Mouse (Mus musculus): ENCODE measurements at regions not wholly inside any gene's neighbourhood (a gene's known extent, or its start where the extent isn't known, plus 50 kb on each side); places are given as distances from the start of the nearest gene placed in this dataset.

DNA sequence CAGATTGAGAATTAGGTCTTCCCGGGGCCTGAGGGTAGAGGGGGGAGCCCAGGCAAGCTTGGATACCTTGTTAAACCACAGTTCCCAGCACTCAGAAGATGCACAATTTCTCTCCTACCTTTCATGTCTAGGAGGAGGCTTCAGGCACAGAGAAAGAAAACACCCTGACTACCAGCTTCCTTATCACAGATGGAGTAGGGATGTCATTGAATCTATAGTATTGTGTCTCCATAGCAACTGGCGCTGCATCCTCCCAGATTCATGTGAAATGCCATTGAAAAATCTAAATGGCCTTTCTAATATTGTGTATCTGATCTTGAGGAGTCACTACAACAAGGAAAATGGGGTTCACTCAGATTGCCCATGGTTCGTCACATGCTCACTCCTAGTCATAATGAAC lies 88.8 kb upstream of the Zkscan2 start:
- Histone ChIP-seq H3K4me3 (no peak overlapping the region), H3K27me3 (no peaks in the 10 kb centered on the region), H3K36me3 (no peaks in the 10 kb centered on the region), H3K9ac (no peak overlapping the region), H3K9me3 (no peaks in the 10 kb centered on the region), H3K27ac (replicated peaks) (no peak overlapping the region), H3K4me1 (replicated peaks) (no peaks in the 10 kb centered on the region), H3K4me2 (no peak overlapping the region)
- ATAC-seq (ENCODE audit: low FRiP score, low read depth): no peak
- WGBS: 75% methylated on average over 3 of the region's 3 CpGs

DNA sequence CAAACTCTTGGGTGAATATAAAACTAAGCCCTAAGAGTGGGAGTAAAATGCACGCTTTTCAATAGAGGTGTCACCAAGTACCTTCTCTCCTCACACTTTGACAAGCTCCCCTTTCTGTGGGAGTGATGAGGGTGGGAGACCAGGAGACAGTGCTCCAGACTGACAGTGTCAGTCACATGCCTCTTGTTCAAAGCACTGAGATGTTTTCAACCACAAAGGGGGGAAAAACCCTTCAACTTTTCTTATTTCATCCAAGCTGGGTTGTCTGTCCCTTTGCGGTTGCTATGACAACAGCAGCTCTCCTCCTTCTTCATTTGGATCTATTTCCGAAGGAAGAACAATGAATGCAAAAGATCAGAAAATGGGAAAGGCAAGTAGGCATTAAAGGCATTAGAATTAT lies 73.5 kb upstream of the Zkscan2 start:
- 41% methylated on average over 3 of the region's 3 CpGs for WGBS
- no peaks in the 10 kb centered on the region for H3K36me3 ChIP-seq
- no peak overlapping the region for H3K4me2 ChIP-seq
- peaks cover 14% of the 10 kb centered on the region; the same call in 1 of the 2 replicates for H3K4me1 ChIP-seq (replicated peaks)
- peak overlapping the region; percentile 3; the same call in 1 of the 2 replicates for H3K27ac ChIP-seq (replicated peaks)
- H3K9me3 ChIP-seq: no peaks in the 10 kb centered on the region
- H3K4me3 ChIP-seq: no peak overlapping the region
- H3K9ac ChIP-seq: no peak overlapping the region
- H3K27me3 ChIP-seq: no peaks in the 10 kb centered on the region
- ATAC-seq (ENCODE audit: low FRiP score, low read depth): no peak

DNA sequence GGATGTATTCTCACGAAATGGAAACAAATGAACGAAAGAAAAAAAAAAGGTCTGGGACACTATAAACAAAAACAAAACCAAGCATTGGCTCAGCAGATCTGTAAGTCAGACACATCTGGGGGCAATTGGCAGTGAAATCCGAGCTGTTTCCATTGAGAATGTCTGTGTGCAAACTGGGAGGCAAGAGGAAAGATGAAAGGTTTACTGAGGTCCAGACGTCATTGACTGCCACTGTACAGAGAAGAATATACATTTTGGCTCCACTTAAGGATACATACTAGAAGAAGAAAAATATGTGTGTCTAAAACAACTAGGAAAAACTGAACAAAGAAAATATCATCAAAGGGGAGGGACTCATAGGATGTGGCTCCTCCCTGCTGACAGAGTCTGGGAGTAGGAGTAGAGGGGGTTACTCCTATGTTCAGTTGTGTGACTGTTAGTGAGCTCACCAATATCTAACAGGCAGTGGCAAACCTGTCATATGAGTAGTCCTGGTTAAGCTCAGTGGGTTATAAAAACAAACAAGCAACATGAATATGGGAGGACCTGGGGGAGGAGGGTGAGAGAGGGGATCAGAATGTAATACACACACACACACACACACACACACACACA lies 72.2 kb upstream of the Zkscan2 start:
- no peak for ATAC-seq (ENCODE audit: low FRiP score, low read depth)
- 52% methylated on average over 4 of the region's 4 CpGs for WGBS
- Histone ChIP-seq H3K36me3 (no peaks in the 10 kb centered on the region), H3K4me1 (replicated peaks) (peaks cover 14% of the 10 kb centered on the region; the same call in 1 of the 2 replicates), H3K4me3 (no peak overlapping the region), H3K9me3 (no peaks in the 10 kb centered on the region), H3K9ac (no peak overlapping the region), H3K4me2 (no peak overlapping the region), H3K27me3 (no peaks in the 10 kb centered on the region), H3K27ac (replicated peaks) (no peak overlapping the region)

DNA sequence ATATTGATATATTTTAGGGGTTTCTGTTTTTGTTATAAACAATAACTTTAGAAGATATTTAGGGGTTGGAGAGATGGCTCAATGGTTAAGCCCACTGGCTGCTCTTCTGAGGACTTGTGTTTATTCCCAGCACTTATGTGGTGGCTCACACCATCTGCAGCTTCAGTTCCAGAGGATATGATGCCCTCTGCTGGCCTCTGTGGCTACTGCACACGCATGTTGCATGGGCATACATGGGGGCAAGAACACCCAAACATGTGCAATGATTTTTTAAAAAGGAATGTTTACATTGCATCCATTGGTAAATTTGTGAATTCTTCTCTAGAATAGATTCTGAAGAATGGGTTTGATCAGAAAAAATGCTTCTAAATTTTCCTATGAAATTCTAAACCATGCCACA lies 66.0 kb upstream of the Zkscan2 start:
- H3K4me1 ChIP-seq (replicated peaks): no peaks in the 10 kb centered on the region
- no peak overlapping the region for H3K4me2 ChIP-seq
- no peak overlapping the region for H3K27ac ChIP-seq (replicated peaks)
- ATAC-seq (ENCODE audit: low FRiP score, low read depth): no peak
- H3K36me3 ChIP-seq: no peaks in the 10 kb centered on the region
- no peaks in the 10 kb centered on the region for H3K27me3 ChIP-seq
- no peaks in the 10 kb centered on the region for H3K9me3 ChIP-seq
- WGBS: 54% methylated on average over 1 of the region's 1 CpGs
- no peak overlapping the region for H3K4me3 ChIP-seq
- H3K9ac ChIP-seq: no peak overlapping the region

DNA sequence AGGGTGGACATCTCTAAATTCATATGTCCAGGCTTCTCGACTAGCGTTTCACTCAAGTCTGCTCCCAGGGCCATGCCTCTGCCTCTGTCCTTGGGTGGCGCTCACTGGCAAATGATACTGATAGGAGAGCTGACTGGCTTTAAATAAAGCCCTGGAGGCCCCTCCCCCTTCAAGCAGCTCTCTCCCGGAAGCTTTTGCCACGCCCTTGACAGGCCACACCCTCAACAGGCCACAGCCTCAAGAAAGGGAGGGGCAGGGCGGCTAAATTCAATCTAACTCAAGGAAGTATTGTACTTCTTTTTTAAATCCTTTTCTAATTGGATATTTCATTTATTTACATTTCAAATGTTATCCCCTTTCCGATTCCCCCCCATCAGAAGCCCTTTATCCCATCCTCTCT lies 59.3 kb upstream of the Zkscan2 start:
- H3K27ac ChIP-seq (replicated peaks): no peak overlapping the region
- H3K9ac ChIP-seq: no peak overlapping the region
- WGBS: 74% methylated on average over 7 of the region's 7 CpGs
- H3K4me3 ChIP-seq: no peak overlapping the region
- ATAC-seq (ENCODE audit: low FRiP score, low read depth): no peak
- H3K9me3 ChIP-seq: no peaks in the 10 kb centered on the region
- no peaks in the 10 kb centered on the region for H3K27me3 ChIP-seq
- no peak overlapping the region for H3K4me2 ChIP-seq
- no peaks in the 10 kb centered on the region for H3K36me3 ChIP-seq
- no peaks in the 10 kb centered on the region for H3K4me1 ChIP-seq (replicated peaks)
